Comparison of ENCODE assay signal across 10 mouse cellular contexts in the genomic region with DNA sequence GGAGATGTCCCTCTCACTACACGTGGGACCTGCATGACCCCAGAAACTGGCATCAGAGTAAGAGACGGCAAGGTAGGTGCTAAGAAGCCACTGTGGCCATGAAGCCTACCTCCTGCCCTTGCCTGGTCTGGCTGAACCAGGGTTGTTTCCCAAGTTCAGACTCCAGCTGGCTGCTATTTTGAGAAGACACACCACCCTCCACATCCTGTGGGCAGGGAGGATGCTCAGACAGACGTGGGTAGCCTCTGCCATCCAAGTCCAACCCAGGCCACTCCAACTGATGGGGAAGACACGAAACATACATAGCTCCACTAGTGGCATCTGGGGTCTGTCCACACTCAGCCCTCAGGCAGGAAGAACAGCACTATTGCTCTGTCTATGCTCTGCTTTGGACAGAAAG. TPM values are rescaled to one million over a fixed set of nuclear protein-coding genes. Genes with fewer than 3 reads are reported as not detected.
DNase-seq lines count a peak whose midpoint lies in the region; ATAC-seq lines count a peak whose summit lies in the region.
"Had no signal": no experiment of that assay in that cellular context is flagged by ENCODE, and none has a peak within 500 bp of the region (broad histone marks: within the 10 kb centered on the region; RNA-seq: fewer than 3 reads in every experiment).

No protein-coding gene starts in this region.

- no peak overlapping the region for H3K9ac ChIP-seq in hindbrain, embryonic 13.5 days
- no peak overlapping the region for H3K9ac ChIP-seq in hindbrain, embryonic 11.5 days (ENCODE audit: low read depth, low read length)
- no peak overlapping the region for H3K9ac ChIP-seq in lung, embryonic 16.5 days (ENCODE audit: low read length)
- no peak overlapping the region for H3K9ac ChIP-seq in embryonic facial prominence, embryonic 13.5 days
- no peak overlapping the region for H3K9ac ChIP-seq in liver, embryonic 16.5 days (ENCODE audit: low read depth, low read length)

- H3K4me2 ChIP-seq in hindbrain, embryonic 13.5 days = no peak overlapping the region
- H3K4me2 ChIP-seq in hindbrain, embryonic 11.5 days (replicated peaks; ENCODE audit: low read depth, low read length) = no peak overlapping the region
- H3K4me2 ChIP-seq in lung, embryonic 16.5 days (ENCODE audit: low read depth, low read length) = no peak overlapping the region
- H3K4me2 ChIP-seq in embryonic facial prominence, embryonic 13.5 days = no peak overlapping the region
- H3K4me2 ChIP-seq in liver, embryonic 16.5 days (ENCODE audit: low read depth, low read length) = no peak overlapping the region

- no peak overlapping the region for H3K4me3 ChIP-seq in hindbrain, embryonic 13.5 days
- no peak overlapping the region for H3K4me3 ChIP-seq in hindbrain, embryonic 11.5 days (ENCODE audit: low read depth, low read length)
- no peak overlapping the region for H3K4me3 ChIP-seq in lung, embryonic 16.5 days (ENCODE audit: low read length)
- no peak overlapping the region for H3K4me3 ChIP-seq in embryonic facial prominence, embryonic 13.5 days
- H3K4me3 ChIP-seq in liver, embryonic 16.5 days (ENCODE audit: low read depth, low read length) = no peak overlapping the region

- peaks cover 28% of the 10 kb centered on the region for H3K36me3 ChIP-seq in hindbrain, embryonic 13.5 days
- no peaks in the 10 kb centered on the region for H3K36me3 ChIP-seq in hindbrain, embryonic 11.5 days (ENCODE audit: control insufficient read depth, insufficient read depth, low read length)
- no peaks in the 10 kb centered on the region for H3K36me3 ChIP-seq in lung, embryonic 16.5 days (ENCODE audit: control insufficient read depth, insufficient read depth, low read length)
- H3K36me3 ChIP-seq in embryonic facial prominence, embryonic 13.5 days = no peaks in the 10 kb centered on the region
- no peaks in the 10 kb centered on the region for H3K36me3 ChIP-seq in liver, embryonic 16.5 days (ENCODE audit: control insufficient read depth, insufficient read depth)

- no peaks in the 10 kb centered on the region for H3K27me3 ChIP-seq in hindbrain, embryonic 13.5 days
- no peaks in the 10 kb centered on the region for H3K27me3 ChIP-seq in hindbrain, embryonic 11.5 days (ENCODE audit: control insufficient read depth, insufficient read depth, low read length)
- H3K27me3 ChIP-seq in lung, embryonic 16.5 days (ENCODE audit: control insufficient read depth, insufficient read depth, low read depth, low read length) = no peaks in the 10 kb centered on the region
- H3K27me3 ChIP-seq in embryonic facial prominence, embryonic 13.5 days = no peaks in the 10 kb centered on the region
- H3K27me3 ChIP-seq in liver, embryonic 16.5 days (ENCODE audit: control insufficient read depth, insufficient read depth, low read depth, low read length) = no peaks in the 10 kb centered on the region

- H3K4me1 ChIP-seq in hindbrain, embryonic 13.5 days (replicated peaks) = peaks cover 52% of the 10 kb centered on the region
- H3K4me1 ChIP-seq in hindbrain, embryonic 11.5 days (replicated peaks; ENCODE audit: control insufficient read depth, insufficient read depth, low read length) = peaks cover 9% of the 10 kb centered on the region
- peaks cover 88% of the 10 kb centered on the region for H3K4me1 ChIP-seq in lung, embryonic 16.5 days (replicated peaks; ENCODE audit: control insufficient read depth, insufficient read depth, low read length)
- H3K4me1 ChIP-seq in embryonic facial prominence, embryonic 13.5 days = peaks cover 35% of the 10 kb centered on the region
- peaks cover 63% of the 10 kb centered on the region for H3K4me1 ChIP-seq in liver, embryonic 16.5 days (ENCODE audit: control insufficient read depth, low read depth, low read length)

- 0 out of 2 replicates have a peak overlapping the region, but pooled peaks have one; percentile 53 for H3K27ac ChIP-seq in hindbrain, embryonic 13.5 days
- no peak overlapping the region for H3K27ac ChIP-seq in hindbrain, embryonic 11.5 days (ENCODE audit: low read depth, low read length)
- peak overlapping the region; percentile 80 for H3K27ac ChIP-seq in lung, embryonic 16.5 days (ENCODE audit: low read length)
- peak overlapping the region; percentile 23 for H3K27ac ChIP-seq in embryonic facial prominence, embryonic 13.5 days
- H3K27ac ChIP-seq in liver, embryonic 16.5 days (ENCODE audit: low read length) = peak overlapping the region; percentile 44; the same call in 1 of the 2 replicates
- H3K27ac ChIP-seq: hindbrain, postnatal 0 days had no signal

- ATAC-seq in hindbrain, embryonic 13.5 days (ENCODE audit: low FRiP score) = no peak
- no peak for ATAC-seq in hindbrain, embryonic 11.5 days (ENCODE audit: low FRiP score)
- no peak for ATAC-seq in lung, embryonic 16.5 days (ENCODE audit: low read depth)
- ATAC-seq in embryonic facial prominence, embryonic 13.5 days (ENCODE audit: insufficient number of reproducible peaks, insufficient read depth, low FRiP score, low TSS enrichment, low read depth) = no peak
- no peak for ATAC-seq in liver, embryonic 16.5 days (ENCODE audit: low read depth)

- H3K9me3 ChIP-seq in hindbrain, embryonic 13.5 days = no peaks in the 10 kb centered on the region
- no peaks in the 10 kb centered on the region for H3K9me3 ChIP-seq in hindbrain, embryonic 11.5 days (ENCODE audit: control insufficient read depth, low read length)
- H3K9me3 ChIP-seq in lung, embryonic 16.5 days (ENCODE audit: control insufficient read depth, low read length) = no peaks in the 10 kb centered on the region
- H3K9me3 ChIP-seq in embryonic facial prominence, embryonic 13.5 days = no peaks in the 10 kb centered on the region
- no peaks in the 10 kb centered on the region for H3K9me3 ChIP-seq in liver, embryonic 16.5 days (replicated peaks; ENCODE audit: control insufficient read depth, low read length)

- DNase-seq in hindbrain, embryonic 11.5 days (ENCODE audit: low spot score) = no peak
- DNase-seq in lung, postnatal 25 days (ENCODE audit: low spot score) = no peak
- no peak for DNase-seq in cerebellum, adult 11-12 months
- DNase-seq: thymus, adult 2 months had no signal

- 73% methylated on average over 4 of the region's 4 CpGs for WGBS in hindbrain, embryonic 13.5 days
- 71% methylated on average over 4 of the region's 4 CpGs for WGBS in hindbrain, embryonic 11.5 days
- 40% methylated on average over 4 of the region's 4 CpGs for WGBS in lung, embryonic 16.5 days
- 68% methylated on average over 4 of the region's 4 CpGs for WGBS in embryonic facial prominence, embryonic 13.5 days
- WGBS in liver, embryonic 16.5 days (ENCODE audit: insufficient replicate concordance) = 43% methylated on average over 4 of the region's 4 CpGs

RNA-seq across cellular contexts. Expression of gene Spns2, which starts 19.7 kb away (rescaled TPM):
- 8.4 and 9.7 TPM in 2 replicates for polyA plus RNA-seq in hindbrain, embryonic 13.5 days (2015; fragmentation: Nextera tagmentation; extraction: Ambion mirVana)
- 5.3 and 6.2 TPM in 2 replicates for polyA plus RNA-seq in hindbrain, embryonic 11.5 days (2014; fragmentation: Nextera tagmentation; extraction: Ambion mirVana)
- 3.1 and 3.2 TPM in 2 replicates for polyA plus RNA-seq in lung, embryonic 16.5 days (2015; fragmentation: Nextera tagmentation; extraction: Ambion mirVana)
- polyA plus RNA-seq in embryonic facial prominence, embryonic 13.5 days (2015; fragmentation: Nextera tagmentation; extraction: Ambion mirVana) = 2.7 and 3.0 TPM in 2 replicates
- polyA plus RNA-seq in liver, embryonic 16.5 days (2015; fragmentation: Nextera tagmentation; extraction: Ambion mirVana) = 3.7 and 5.7 TPM in 2 replicates

RNA-seq across cellular contexts. Expression of gene Mybbp1a, which starts 28.8 kb away (rescaled TPM):
- polyA plus RNA-seq in hindbrain, embryonic 13.5 days (2015; fragmentation: Nextera tagmentation; extraction: Ambion mirVana) = 74.5 and 79.9 TPM in 2 replicates
- polyA plus RNA-seq in hindbrain, embryonic 11.5 days (2014; fragmentation: Nextera tagmentation; extraction: Ambion mirVana) = 112 and 145 TPM in 2 replicates
- polyA plus RNA-seq in lung, embryonic 16.5 days (2015; fragmentation: Nextera tagmentation; extraction: Ambion mirVana) = 106 and 126 TPM in 2 replicates
- polyA plus RNA-seq in embryonic facial prominence, embryonic 13.5 days (2015; fragmentation: Nextera tagmentation; extraction: Ambion mirVana) = 162 and 174 TPM in 2 replicates
- polyA plus RNA-seq in liver, embryonic 16.5 days (2015; fragmentation: Nextera tagmentation; extraction: Ambion mirVana) = 62.3 and 68.2 TPM in 2 replicates

RNA-seq across cellular contexts. Expression of gene Ggt6, which starts 34.7 kb away (rescaled TPM):
- not detected in 2 replicates for polyA plus RNA-seq in hindbrain, embryonic 13.5 days (2015; fragmentation: Nextera tagmentation; extraction: Ambion mirVana)
- not detected in 2 replicates for polyA plus RNA-seq in hindbrain, embryonic 11.5 days (2014; fragmentation: Nextera tagmentation; extraction: Ambion mirVana)
- 0.19 TPM in 1 of 2 replicates, not detected in the other for polyA plus RNA-seq in lung, embryonic 16.5 days (2015; fragmentation: Nextera tagmentation; extraction: Ambion mirVana)
- polyA plus RNA-seq in embryonic facial prominence, embryonic 13.5 days (2015; fragmentation: Nextera tagmentation; extraction: Ambion mirVana) = 1.1 and 1.3 TPM in 2 replicates
- 0.25 and 0.94 TPM in 2 replicates for polyA plus RNA-seq in liver, embryonic 16.5 days (2015; fragmentation: Nextera tagmentation; extraction: Ambion mirVana)
- polyA plus RNA-seq: forebrain, embryonic 11.5 days; hindbrain, postnatal 0 days had no signal

RNA-seq across cellular contexts. Expression of gene Smtnl2, which starts 58.5 kb away (rescaled TPM):
- polyA plus RNA-seq in hindbrain, embryonic 13.5 days (2015; fragmentation: Nextera tagmentation; extraction: Ambion mirVana) = 6.2 and 6.4 TPM in 2 replicates
- 4.7 and 8.7 TPM in 2 replicates for polyA plus RNA-seq in hindbrain, embryonic 11.5 days (2014; fragmentation: Nextera tagmentation; extraction: Ambion mirVana)
- polyA plus RNA-seq in lung, embryonic 16.5 days (2015; fragmentation: Nextera tagmentation; extraction: Ambion mirVana) = 133 and 136 TPM in 2 replicates
- polyA plus RNA-seq in embryonic facial prominence, embryonic 13.5 days (2015; fragmentation: Nextera tagmentation; extraction: Ambion mirVana) = 25.1 and 26.7 TPM in 2 replicates
- polyA plus RNA-seq in liver, embryonic 16.5 days (2015; fragmentation: Nextera tagmentation; extraction: Ambion mirVana) = 3.1 and 4.9 TPM in 2 replicates
